Mouse (Mus musculus): ENCODE measurements around the gene Prap1. TPM values are rescaled to one million over a fixed set of nuclear protein-coding genes. Genes with fewer than 3 reads are reported as not detected.

The Prap1 gene
- total RNA-seq, 2 experiments from 2014 or later: not detected

DNA sequence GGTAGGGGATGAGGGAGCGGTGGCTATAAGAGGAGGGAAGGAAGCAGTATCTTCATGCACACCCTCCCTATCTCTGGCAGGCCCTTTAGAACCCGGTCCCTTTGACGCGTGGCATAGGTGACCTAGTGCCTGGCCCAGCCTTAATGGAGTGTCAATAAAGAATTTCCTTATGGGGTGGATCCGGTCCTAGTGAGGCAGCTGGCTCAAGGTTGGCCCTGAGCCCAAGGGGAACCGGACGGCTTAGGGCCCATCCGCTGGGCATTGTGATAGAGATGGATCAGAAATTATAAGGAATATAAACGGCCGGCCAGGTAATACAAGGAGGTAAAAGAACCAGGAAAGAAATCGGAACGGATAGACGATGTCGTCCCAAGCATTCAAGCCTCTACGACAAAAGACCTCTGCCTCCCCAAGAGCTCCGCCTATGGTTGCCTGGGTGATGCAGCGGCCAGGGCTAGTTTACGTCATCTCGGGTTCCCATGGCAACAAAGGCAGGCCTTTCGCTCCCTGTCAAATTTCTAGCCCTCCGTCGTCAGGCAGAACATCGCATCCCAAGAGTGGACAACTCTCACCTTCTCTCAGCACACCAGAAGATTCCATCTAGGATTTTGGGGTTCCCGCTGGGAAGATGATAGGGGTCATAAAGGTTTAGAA, 12.6 kb upstream of the Prap1 start:
- peak; percentile 90 to 92 for DNase-seq (ENCODE audit: low spot score in 2 of 2)
- intact Hi-C loops (cut with DNase I): loop anchor here (2.0 to 5.0 kb wide), 2 partner anchors 22 to 37 kb away; partner anchors contain the start of genes Echs1, Fuom and Paox

DNA sequence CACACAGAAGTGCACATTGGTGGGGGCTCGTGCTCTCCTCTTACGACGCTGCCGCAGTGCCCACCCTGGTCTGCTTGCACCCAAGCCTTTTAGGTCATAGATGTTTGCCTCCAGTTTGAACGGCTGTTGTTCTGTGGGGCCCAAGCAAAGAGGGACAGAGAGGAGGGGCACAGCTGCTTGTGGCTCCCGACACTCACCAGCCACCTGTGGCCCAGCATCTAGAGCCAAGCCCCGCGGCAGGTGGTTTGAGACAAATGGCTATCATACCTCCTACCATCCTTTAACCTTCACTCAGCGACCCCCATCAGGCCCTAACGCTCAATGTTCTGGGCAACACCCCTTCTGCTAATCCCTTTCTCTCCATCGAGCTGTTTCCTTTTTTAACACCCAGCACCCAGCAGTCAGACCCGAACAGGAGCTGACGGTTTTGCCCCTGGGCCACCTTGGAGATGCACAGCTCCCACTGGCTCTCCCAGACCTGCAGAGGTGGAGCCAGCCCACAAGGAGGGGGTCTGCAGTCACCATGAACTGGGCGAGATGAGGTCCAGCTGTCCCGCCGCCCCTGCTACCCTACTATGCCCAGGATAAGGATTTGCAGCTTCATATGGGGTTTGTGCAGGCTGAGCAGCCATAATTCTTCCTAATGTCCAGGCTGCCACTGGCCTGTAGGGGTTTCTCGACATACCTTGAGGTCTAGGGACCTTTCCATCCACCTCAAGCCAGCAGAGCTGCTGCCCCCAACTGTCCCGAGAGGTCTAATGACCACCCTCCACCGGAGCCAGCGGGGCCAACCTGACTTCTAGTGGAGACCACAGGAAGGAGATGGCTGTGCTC, 11.6 kb upstream of the Prap1 start:
- peak; percentile 65 to 73 for DNase-seq (ENCODE audit: low spot score in 2 of 2)
- intact Hi-C loops (cut with DNase I): loop anchor here (2.0 to 5.0 kb wide), 2 partner anchors 21 to 36 kb away; partner anchors contain the start of genes Echs1, Fuom and Paox

DNA sequence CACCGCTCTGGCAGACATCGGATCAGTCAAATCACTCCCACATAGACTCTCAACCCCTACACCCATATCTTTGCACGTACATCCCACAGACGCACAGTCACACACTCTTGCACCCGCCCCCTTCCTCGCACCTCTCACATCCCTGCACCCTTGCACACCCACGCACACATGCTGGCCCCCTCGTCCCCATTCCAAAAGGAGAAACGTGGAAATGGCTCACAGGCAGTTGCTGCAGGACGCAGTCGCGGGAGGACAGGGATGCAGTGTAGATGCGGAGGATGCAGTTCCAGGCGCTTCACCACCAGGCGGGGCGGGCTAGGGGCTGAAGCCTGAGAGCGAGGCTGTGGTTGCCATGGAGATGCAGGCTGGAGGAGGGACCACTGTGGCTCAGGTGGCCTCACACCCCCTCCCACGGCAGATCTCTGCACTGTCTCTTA, 10.9 kb upstream of the Prap1 start, which contains the start of gene Caly:
Gene Caly (minus strand): TSS at position 307 of the 437 bp plus-strand sequence.
- intact Hi-C loops (cut with DNase I): loop anchor here (5.0 kb wide), 1 partner anchor 35 kb away; the partner anchor contains the start of genes Echs1 and Paox
- DNase-seq (ENCODE audit: low spot score in 2 of 2): peak; percentile 91 to 95

DNA sequence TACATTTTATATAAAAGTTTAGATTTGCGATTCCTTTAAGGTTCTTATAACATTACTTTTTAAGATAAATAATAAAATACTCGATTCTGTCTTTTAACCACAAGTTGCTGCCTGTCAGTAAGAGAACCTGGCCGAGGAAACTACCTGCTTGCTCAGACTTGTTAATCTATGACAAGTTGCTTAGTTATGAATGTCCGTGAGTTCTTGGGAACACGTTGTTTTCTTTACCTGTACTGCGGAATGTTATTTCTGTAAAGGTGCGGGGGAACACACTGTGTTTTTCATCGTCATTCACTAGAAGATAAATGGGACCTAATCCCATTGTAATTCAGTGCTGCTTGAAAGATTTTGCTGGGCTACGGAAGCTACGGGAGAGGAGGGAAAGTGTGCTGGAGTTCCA, 2.6 kb upstream of the Prap1 start:
- DNase-seq (ENCODE audit: low spot score in 2 of 2): no peak
- intact Hi-C loops (cut with DNase I): no loop called here

DNA sequence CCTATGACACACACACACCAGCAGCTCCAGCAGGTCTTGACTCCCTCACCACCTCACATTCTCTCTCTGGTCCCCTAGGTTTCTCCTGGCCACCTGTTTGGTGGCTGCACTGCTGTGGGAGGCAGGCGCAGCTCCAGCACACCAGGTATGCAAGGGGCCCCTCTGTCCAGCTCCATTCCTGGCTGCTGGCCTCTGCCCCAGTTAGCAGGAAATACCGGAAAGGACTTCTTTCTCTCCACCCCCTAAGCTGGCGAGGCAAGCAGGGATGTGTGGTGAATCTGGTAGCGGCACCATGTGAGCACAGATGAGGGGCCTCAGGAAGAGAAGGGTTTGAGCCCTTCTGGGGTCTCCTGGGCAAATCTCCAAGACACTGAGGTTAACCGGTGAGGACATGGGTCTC, 1.8 kb downstream of the Prap1 start:
- intact Hi-C loops (cut with DNase I): no loop called here
- no peak for DNase-seq (ENCODE audit: low spot score in 2 of 2)

DNA sequence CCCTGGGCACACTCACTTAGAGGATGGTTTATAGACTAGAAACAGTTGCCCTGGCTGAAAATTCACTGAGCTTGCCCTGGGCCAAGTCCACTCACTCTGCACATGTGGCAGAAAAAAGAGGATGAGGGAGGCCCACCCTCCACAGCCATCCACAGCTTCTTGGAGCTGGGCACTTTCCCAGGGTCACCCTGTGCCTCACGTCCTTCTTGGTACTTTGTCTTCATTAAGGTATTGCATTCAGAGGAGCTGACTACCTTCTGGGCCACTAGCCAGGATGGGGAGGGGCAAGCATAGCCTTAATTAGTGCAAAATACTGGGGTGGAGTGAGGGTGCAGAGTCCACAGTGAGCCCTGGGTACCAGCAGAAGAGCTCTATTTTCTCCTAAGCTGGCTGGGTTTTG, 2.4 kb downstream of the Prap1 start:
- intact Hi-C loops (cut with DNase I): no loop called here

DNA sequence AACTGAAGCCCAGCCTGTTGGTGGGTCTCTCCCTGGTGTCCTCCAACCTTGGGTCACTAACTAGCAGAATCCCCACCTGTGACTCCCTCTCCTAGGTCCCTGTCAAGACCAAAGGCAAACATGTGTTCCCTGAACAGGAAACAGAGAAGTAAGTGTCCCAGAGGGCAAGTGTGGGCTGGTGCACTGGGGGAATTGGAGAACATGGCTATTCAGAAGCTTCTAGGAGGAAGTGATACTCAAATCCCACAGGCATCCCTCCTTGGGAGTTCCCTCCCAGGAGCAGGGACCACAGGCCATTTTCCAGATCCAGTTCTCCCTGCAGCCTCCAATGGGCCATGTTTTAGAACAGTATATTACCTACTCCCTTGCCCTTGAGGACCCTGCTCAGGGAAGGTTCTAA, 2.9 kb downstream of the Prap1 start:
- intact Hi-C loops (cut with DNase I): no loop called here
- no peak for DNase-seq (ENCODE audit: low spot score in 2 of 2)

More for the DNA sequence above, 2.4 kb downstream of the Prap1 start:
- DNase-seq (ENCODE audit: low spot score in 2 of 2): no peak

DNA sequence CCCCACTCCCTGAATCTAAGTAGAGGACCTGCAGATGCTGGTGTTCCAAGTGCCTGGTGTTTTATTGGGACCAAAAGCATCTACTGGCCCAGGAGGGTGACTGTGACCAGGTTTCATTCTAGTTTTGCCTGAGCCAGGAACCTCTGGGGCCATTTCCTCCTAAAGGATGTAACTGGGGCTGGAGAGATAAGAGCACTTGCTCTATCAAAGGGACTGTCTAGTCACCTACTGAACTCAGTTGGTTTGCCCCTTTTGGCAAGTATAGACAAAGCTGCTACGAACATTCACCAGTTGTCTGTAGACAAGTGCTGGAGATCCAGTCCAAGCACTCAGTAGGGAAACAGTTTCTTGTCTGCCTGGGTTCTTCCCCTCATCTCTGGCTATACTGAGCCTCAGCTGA, 5.3 kb downstream of the Prap1 start:
- intact Hi-C loops (cut with DNase I): no loop called here

DNA sequence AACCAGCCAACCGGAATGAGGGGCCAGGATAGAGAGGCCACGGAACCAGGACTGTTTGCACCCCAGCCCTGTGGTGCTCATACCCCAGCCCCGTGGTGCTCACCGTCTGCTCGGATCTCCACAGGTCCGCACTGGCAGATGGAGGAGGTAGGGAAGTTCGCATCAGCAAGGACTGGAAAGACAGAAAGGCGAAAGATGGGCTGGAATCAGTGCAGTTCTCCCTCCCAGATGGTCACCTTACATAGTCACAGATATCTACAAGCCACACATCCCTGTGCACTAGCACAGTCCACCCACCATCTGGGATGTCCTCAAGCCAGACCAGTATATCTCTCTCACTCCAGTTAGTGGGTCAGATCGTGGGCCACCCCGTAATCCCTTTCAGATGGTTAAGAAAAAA, 8.3 kb downstream of the Prap1 start:
- peak in 1 of 2 experiments; percentile 21 for DNase-seq (ENCODE audit: low spot score in 2 of 2)
- intact Hi-C loops (cut with DNase I): no loop called here

More for the DNA sequence above, 5.3 kb downstream of the Prap1 start:
- DNase-seq (ENCODE audit: low spot score in 2 of 2): no peak

DNA sequence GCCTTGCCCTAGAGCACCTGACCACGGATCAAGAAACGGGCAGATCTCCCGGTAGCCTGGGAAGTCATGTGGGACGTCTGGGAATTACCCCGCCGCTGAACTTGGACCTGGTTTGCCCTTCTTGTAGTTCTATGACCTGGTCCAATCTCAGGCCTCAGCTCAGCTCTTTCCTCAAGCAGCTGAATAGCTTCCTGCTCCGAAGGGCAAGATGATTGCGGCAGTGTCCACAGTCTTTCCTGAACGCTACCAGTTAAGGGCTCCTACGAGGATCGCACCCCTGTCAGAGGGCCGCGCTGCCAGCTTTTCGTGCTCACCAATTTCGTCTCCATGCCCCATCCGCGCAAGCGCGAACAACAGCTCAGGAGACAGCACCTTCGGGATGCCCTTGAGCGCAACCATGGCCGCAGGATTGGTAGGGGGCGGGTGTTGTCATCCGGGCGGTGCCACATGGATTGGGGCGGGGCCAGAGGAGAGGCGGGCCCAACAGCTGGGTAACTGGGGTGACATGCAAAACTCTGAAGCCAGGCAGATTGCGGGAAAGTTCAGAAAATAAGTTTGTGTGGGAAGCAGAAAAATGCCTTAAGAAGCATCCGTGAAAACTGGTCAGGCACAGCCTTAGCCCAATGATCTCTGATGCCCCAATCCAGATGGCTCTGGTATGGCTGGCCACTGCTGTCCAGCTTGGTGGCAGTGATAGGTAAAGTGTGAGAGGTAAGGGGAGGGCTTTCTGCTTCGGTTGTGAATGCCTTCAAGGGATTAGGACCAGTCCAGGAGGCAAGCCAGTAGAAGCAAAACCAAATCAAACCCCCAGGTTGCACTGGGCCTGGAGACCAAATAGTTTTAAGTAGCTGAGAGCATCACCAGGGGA, 9.0 kb downstream of the Prap1 start, which contains the start of gene Fuom:
Gene Fuom (minus strand): TSS at position 449 of the 868 bp plus-strand sequence.
- intact Hi-C loops (cut with DNase I): loop anchor here (1.0 to 2.0 kb wide), 2 partner anchors 14 to 21 kb away; partner anchors contain the start of gene Echs1
- peak; percentile 82 to 86 for DNase-seq (ENCODE audit: low spot score in 2 of 2)

DNA sequence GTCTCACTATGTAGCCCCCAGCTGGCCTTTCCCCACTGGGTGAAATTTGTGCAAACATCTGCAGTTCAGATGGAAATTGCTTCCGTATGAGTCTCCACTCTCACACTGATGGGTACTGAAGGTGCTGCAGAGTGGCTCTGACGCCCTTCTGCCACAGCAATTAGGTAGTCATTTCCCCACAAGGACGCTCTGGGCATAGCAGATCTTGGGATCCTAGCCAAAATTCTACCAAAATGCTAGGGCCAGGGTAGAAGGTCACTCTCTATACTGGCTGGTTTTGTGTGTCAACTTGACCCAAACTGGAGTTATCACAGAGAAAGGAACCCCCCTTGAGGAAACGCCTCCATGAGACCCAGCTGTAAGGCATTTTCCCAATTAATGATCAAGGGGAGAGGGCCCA, 10.8 kb downstream of the Prap1 start:
- no peak for DNase-seq (ENCODE audit: low spot score in 2 of 2)
- intact Hi-C loops (cut with DNase I): no loop called here

DNA sequence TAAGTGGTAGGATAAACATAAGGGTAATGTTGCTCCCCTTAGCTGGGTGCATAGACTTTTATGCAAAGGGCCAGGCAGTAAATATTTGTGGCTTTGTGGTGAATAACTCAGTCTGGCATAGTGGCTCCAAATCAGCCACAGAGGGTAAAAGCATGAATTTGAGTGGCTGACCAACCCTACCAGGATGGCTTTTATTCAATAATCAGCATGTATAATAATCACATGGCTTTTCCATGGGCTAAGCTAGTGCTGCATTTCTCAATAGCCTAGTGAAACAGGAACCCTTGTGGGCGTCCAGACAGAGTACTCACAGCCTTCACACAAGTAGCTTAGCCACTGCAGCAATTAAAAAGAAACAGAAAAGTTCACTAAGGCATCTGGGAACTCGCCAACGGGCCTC, 18.7 kb downstream of the Prap1 start:
- DNase-seq (ENCODE audit: low spot score in 2 of 2): no peak
- intact Hi-C loops (cut with DNase I): no loop called here

DNA sequence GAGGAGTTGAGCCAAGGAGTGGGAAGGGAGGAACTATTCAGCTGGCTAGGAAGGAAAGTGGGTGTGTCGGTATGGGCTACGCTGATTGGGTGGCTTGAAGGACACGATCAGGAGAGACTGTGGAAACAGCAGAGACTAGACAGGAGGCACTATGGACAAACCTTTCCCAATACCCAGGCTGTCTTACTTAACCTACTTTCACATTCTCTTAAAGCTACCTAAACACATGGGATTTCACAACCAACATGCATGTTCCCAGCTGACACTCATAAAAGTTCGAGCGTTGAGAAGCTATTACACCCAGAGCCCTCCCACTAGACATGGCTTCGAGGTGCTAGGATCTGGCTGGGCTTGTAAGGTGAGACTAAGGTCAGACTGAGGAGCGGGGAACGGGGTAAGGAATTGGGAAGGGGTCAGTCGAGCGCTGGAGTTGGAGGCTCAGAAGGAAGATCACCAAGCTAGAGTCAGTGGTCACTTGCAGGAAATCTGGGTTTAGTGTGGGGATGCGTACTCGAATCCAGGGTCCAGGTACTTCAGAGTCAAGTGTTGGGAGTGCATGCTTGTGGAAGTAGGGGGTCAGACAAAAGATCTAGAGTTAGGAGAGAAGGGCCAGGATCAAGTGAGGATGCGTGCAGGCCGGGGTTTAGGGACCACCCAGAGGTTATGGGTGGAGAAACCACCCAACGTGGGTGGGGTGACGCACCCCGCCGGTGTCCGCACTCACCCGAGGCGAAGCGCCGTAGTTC, 22.6 kb downstream of the Prap1 start, which contains the start of gene Paox:
Gene Paox (plus strand): TSS at position 217 of the 746 bp plus-strand sequence.
- intact Hi-C loops (cut with DNase I): loop anchor here (1.0 to 5.0 kb wide), 2 partner anchors 13 to 33 kb away; partner anchors contain the start of genes Caly and Fuom
- DNase-seq (ENCODE audit: low spot score in 2 of 2): peak; percentile 45 to 46

DNA sequence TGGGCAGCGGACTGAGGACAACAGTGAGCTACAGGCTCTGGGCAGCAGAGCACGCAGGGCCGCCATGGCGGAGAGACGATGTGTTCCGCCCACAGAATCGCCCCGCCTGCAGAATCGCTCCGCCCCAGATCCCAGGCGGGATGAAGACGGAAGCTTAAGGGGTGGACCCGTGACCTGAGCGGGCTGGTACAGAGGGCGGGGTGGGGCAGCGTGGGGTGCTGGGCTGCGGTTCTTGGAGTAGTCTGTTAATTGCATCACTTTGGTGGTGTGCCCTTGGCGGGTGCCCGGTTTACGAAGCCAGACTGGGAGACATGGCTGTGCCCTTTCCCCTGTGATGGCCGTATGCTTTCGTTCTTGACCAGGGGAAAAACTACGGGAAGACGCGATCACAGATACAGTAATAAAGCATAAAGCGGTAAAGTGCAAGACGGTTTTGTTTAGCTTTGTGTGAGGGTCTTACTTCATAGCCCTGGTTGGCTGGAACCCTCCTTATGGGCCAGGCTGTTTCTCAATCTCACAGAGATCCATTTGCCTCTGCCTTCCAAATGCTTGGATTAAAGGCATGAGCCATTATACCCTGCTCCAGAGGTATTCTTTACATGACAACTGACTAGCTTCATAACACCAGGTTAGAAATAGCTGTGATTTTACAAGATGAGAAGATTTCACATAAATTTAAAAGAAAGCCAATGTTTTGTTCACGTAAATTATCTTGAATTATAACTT, 23.3 kb downstream of the Prap1 start, which contains the start of gene Echs1:
Gene Echs1 (minus strand): TSS at position 148 of the 726 bp plus-strand sequence.
- peak; percentile 85 to 86 for DNase-seq (ENCODE audit: low spot score in 2 of 2)
- intact Hi-C loops (cut with DNase I): loop anchor here (1.0 to 5.0 kb wide), 2 partner anchors 14 to 34 kb away; partner anchors contain the start of genes Caly and Fuom

DNA sequence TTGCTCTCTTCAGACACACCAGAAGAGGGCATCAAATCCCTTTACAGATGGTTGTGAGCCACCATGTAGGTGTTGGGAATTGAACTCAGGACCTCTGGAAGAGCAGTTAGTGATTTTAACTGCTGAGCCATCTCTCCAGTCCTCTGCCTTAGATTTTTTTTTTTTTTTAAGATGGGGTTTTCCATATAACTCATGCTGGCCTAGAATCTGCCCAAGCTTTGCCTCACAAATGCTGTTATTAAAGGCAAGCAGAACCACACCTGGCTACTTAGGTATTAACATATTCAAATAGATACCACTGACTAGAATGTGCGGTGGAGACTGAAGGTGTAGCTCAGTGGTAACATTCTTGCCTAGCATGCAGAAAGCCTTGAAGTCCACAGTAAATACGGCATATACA, 27.3 kb downstream of the Prap1 start:
- intact Hi-C loops (cut with DNase I): no loop called here
- no peak for DNase-seq (ENCODE audit: low spot score in 2 of 2)

DNA sequence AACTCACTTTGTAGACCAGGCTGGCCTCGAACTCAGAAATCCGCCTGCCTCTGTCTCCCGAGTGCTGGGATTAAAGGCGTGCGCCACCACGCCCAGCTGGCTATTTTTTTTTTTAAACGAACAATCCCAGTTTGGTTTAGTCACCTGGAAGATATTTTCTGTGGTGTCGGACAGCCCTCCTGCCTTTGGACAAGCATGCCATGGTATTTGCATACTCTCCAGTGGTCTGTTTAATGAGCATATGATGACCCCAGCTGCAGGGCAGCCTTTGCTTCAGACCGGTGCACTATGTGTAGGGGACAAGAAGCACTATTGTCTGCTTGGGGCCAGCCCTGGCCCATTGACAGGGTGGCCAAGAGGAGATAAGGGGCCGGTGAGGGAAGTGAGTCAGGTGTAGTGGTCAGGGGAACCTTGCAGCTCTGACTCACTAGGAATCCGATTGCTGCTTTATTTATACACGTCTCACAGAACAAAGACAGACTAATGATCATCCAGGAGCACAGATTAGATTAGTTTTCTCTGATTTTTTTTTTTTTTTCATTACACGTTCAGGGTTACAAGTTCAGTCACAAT, 28.2 kb downstream of the Prap1 start:
- intact Hi-C loops (cut with DNase I): no loop called here
- no peak for DNase-seq (ENCODE audit: low spot score in 2 of 2)

DNA sequence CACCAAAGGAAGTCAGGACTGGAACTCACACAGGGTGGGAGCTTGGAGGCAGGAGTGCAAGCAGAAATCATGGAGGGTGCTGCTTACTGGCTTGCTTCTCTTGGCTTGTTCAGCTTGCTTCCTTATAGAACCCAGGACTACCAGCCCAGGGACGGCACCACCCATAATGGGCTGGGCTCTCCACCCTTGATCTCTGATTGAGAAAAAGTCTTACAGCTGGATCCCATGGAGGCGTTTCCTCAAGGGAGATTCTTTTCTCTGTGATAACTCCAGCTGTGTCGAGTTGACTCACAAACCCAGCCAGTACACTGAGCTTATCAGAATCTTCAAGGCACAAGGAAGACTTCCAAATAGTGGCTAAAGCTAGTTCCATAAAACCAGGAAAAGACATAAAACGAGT, 29.6 kb downstream of the Prap1 start:
- intact Hi-C loops (cut with DNase I): no loop called here

More for the DNA sequence above, 29.6 kb downstream of the Prap1 start:
- DNase-seq (ENCODE audit: low spot score in 2 of 2): no peak

All from left cerebral cortex, postnatal 36 days (tissue).